Mouse (Mus musculus): Measurements from ENCODE around the gene Scamp1. TPM values are rescaled to one million over a fixed set of nuclear protein-coding genes. Genes with fewer than 3 reads are reported as not detected.

Gene Scamp1
- polyA plus RNA-seq, 1 experiment, result 3.8 TPM

DNA sequence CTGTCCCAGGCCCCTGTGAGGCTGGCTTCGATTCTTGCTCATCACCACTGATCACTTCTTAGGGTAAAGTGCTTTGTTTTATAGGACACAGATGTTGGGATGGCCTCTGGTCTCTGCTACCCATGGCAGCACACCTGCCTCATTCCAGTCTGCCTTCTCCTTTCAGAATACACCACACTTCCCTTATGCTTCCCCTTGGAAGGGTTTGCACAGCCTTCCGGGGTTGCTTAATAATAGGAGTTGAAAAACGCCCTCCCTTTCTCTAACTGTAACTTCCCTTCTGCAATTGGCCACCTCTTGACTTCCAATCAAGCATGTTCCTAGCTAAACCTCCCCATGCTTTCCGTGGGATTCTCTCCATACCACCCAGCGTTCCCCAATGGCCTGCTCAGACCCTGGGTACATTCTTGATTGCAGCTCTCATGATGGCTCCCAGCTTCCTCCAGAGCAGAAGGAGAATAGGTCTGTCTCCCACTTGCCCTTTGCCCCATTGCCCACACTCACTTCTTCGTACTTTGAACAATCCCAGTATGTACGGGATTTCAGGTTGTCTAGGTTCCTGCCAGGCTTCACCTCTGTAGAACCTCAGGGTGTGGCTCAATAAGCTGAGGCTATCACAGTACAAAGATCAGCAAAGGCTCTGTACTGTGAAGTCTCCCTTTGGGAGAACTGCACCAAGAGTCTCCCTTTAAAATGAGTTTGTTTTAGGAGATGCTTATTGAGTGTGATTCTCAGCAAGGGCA, 126.0 kb downstream of the Scamp1 start:
- 76% methylated on average over 7 of the region's 7 CpGs for WGBS
- H3K4me3 ChIP-seq (ENCODE audit: extremely low read depth, insufficient read depth, insufficient read length), result no peak overlapping the region
- TF ChIP-seq POLR2A (IDR thresholded peaks at IDR 0.05; ENCODE audit: low read depth, low read length), result no peak
- no peak for TF ChIP-seq CTCF (IDR thresholded peaks at IDR 0.05; ENCODE audit: extremely low read depth, insufficient read depth, insufficient read length, insufficient replicate concordance)
- no peaks in the 10 kb centered on the region for H3K4me1 ChIP-seq (ENCODE audit: control insufficient read depth, insufficient read depth, insufficient read length)
- H3K36me3 ChIP-seq (ENCODE audit: control insufficient read depth, insufficient read depth, low read length), result no peaks in the 10 kb centered on the region
- no peak for DNase-seq (ENCODE audit: low read depth in 1 of 2, low spot score in 2 of 2)
- H3K27me3 ChIP-seq (ENCODE audit: control insufficient read depth, insufficient read depth, low read length), result no peaks in the 10 kb centered on the region
- H3K27ac ChIP-seq (ENCODE audit: insufficient read depth, low read length), result no peak overlapping the region

GRCm38 (mm10) chr13:94158864-94159477, 126.7 kb downstream of the Scamp1 start:
- no peak overlapping the region for H3K27ac ChIP-seq (ENCODE audit: insufficient read depth, low read length)
- H3K4me1 ChIP-seq (ENCODE audit: control insufficient read depth, insufficient read depth, insufficient read length), result no peaks in the 10 kb centered on the region

DNA sequence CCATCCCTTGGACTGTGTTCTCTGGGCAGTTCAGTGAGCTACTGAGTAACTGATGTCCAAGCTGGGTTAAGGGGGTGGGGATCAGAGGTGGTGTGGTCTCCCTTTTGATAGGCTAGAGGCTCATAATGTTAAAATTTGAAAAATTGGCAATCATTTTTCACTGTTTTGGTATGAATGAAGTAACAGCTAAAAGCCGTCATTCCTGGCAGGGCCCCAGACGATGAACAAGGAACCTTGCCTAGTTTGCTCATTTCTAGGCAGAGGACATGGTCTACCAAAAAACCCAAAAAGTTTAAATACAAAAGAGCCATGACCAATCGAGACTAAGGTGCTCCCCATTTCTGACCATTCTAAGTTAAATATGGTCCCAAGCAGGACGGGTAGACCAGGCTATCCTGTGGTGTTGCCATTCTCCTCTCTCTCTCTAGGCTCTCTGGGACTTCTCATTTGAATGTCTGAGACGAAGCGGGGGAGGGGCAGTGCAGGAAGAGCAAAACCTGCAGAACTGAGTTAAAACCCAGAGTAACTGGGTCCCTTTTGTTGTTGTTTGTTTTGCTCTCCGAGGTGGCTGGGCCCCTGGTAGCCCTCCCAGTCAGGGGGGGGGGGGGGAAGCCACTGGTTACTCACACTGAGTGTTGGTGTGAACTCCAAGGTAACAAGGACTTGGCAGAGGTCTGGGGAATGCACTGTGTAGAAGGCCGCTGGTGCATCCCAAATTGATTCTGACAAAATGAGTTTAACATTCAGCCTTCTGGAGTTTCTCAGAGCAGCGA, 129.8 kb downstream of the Scamp1 start:
- no peak for DNase-seq (ENCODE audit: low read depth in 1 of 2, low spot score in 2 of 2)
- TF ChIP-seq CTCF (IDR thresholded peaks at IDR 0.05; ENCODE audit: extremely low read depth, insufficient read depth, insufficient read length, insufficient replicate concordance) (no peak), POLR2A (IDR thresholded peaks at IDR 0.05; ENCODE audit: low read depth, low read length) (no peak)
- H3K36me3 ChIP-seq (ENCODE audit: control insufficient read depth, insufficient read depth, low read length), result no peaks in the 10 kb centered on the region
- no peaks in the 10 kb centered on the region for H3K4me1 ChIP-seq (ENCODE audit: control insufficient read depth, insufficient read depth, insufficient read length)
- H3K4me3 ChIP-seq (ENCODE audit: extremely low read depth, insufficient read depth, insufficient read length), result no peak overlapping the region
- no peak overlapping the region for H3K27ac ChIP-seq (ENCODE audit: insufficient read depth, low read length)
- WGBS, result 69% methylated on average over 9 of the region's 9 CpGs
- H3K27me3 ChIP-seq (ENCODE audit: control insufficient read depth, insufficient read depth, low read length), result no peaks in the 10 kb centered on the region

More at GRCm38 (mm10) chr13:94158864-94159477, 126.7 kb downstream of the Scamp1 start:
- Histone ChIP-seq H3K27me3 (ENCODE audit: control insufficient read depth, insufficient read depth, low read length) (no peaks in the 10 kb centered on the region), H3K4me3 (ENCODE audit: extremely low read depth, insufficient read depth, insufficient read length) (no peak overlapping the region), H3K36me3 (ENCODE audit: control insufficient read depth, insufficient read depth, low read length) (no peaks in the 10 kb centered on the region)
- TF ChIP-seq POLR2A (IDR thresholded peaks at IDR 0.05; ENCODE audit: low read depth, low read length), result no peak
- TF ChIP-seq CTCF (IDR thresholded peaks at IDR 0.05; ENCODE audit: extremely low read depth, insufficient read depth, insufficient read length, insufficient replicate concordance), result no peak
- no peak for DNase-seq (ENCODE audit: low read depth in 1 of 2, low spot score in 2 of 2)
- WGBS, result 61% methylated on average over 6 of the region's 6 CpGs

GRCm38 (mm10) chr13:94154512-94155296, 131.0 kb downstream of the Scamp1 start:
- no peaks in the 10 kb centered on the region for H3K4me1 ChIP-seq (ENCODE audit: control insufficient read depth, insufficient read depth, insufficient read length)
- H3K27ac ChIP-seq (ENCODE audit: insufficient read depth, low read length), result no peak overlapping the region
- DNase-seq (ENCODE audit: low read depth in 1 of 2, low spot score in 2 of 2), result no peak
- TF ChIP-seq POLR2A (IDR thresholded peaks at IDR 0.05; ENCODE audit: low read depth, low read length), result no peak
- TF ChIP-seq CTCF (IDR thresholded peaks at IDR 0.05; ENCODE audit: extremely low read depth, insufficient read depth, insufficient read length, insufficient replicate concordance), result no peak
- WGBS, result 76% methylated on average over 15 of the region's 15 CpGs
- H3K27me3 ChIP-seq (ENCODE audit: control insufficient read depth, insufficient read depth, low read length), result no peaks in the 10 kb centered on the region
- no peaks in the 10 kb centered on the region for H3K36me3 ChIP-seq (ENCODE audit: control insufficient read depth, insufficient read depth, low read length)
- H3K4me3 ChIP-seq (ENCODE audit: extremely low read depth, insufficient read depth, insufficient read length), result no peak overlapping the region

- DNase-seq (ENCODE audit: low read depth in 1 of 2, low spot score in 2 of 2), result no peak
- H3K36me3 ChIP-seq (ENCODE audit: control insufficient read depth, insufficient read depth, low read length), result no peaks in the 10 kb centered on the region
- TF ChIP-seq POLR2A (IDR thresholded peaks at IDR 0.05; ENCODE audit: low read depth, low read length) (no peak), CTCF (IDR thresholded peaks at IDR 0.05; ENCODE audit: extremely low read depth, insufficient read depth, insufficient read length, insufficient replicate concordance) (no peak)
These were observed 132.0 kb downstream of the Scamp1 start for GRCm38 (mm10) chr13:94153658-94154057.

DNA sequence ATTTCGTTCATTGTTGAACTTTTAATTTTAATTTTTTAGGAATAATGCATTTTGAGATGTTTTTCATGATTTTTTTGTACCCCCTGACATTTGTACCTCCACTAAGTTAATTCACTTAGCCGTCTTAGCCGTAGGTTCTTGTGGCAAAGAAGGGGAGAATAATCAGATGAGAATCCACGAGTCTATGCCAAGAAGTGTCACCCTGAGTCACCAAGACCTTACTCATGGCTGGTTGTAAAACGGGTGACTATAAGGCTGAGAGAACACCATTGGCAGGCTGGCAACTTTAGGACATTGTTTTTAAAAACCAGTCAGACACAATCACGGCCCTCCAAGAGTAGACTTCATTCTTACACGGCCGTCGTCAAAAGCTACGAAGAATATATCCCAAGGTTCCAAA, 132.8 kb downstream of the Scamp1 start:
- H3K27me3 ChIP-seq (ENCODE audit: control insufficient read depth, insufficient read depth, low read length), result no peaks in the 10 kb centered on the region
- no peak overlapping the region for H3K27ac ChIP-seq (ENCODE audit: insufficient read depth, low read length)
- TF ChIP-seq CTCF (IDR thresholded peaks at IDR 0.05; ENCODE audit: extremely low read depth, insufficient read depth, insufficient read length, insufficient replicate concordance), result no peak
- TF ChIP-seq POLR2A (IDR thresholded peaks at IDR 0.05; ENCODE audit: low read depth, low read length), result no peak
- no peak for DNase-seq (ENCODE audit: low read depth in 1 of 2, low spot score in 2 of 2)
- no peaks in the 10 kb centered on the region for H3K4me1 ChIP-seq (ENCODE audit: control insufficient read depth, insufficient read depth, insufficient read length)
- WGBS, result 92% methylated on average over 10 of the region's 10 CpGs
- H3K36me3 ChIP-seq (ENCODE audit: control insufficient read depth, insufficient read depth, low read length), result no peaks in the 10 kb centered on the region
- H3K4me3 ChIP-seq (ENCODE audit: extremely low read depth, insufficient read depth, insufficient read length), result no peak overlapping the region

More at GRCm38 (mm10) chr13:94153658-94154057, 132.0 kb downstream of the Scamp1 start:
- Histone ChIP-seq H3K4me3 (ENCODE audit: extremely low read depth, insufficient read depth, insufficient read length) (no peak overlapping the region), H3K27me3 (ENCODE audit: control insufficient read depth, insufficient read depth, low read length) (no peaks in the 10 kb centered on the region), H3K27ac (ENCODE audit: insufficient read depth, low read length) (no peak overlapping the region), H3K4me1 (ENCODE audit: control insufficient read depth, insufficient read depth, insufficient read length) (no peaks in the 10 kb centered on the region)
- WGBS, result 62% methylated on average over 6 of the region's 6 CpGs

Other genes with a start within 250 kb of the Scamp1 start
- gene Lhfpl2, start 228.1 kb downstream of the Scamp1 start, polyA plus RNA-seq (2012; rRNA removed), result 4.8 and 6.8 TPM in 2 replicates
- gene Ap3b1, start 73.1 kb upstream of the Scamp1 start, polyA plus RNA-seq (2012; rRNA removed), result 18.3 and 20.7 TPM in 2 replicates

All from spleen, adult 2 months (tissue).